Mouse (Mus musculus): ENCODE measurements around the gene Map4k5. TPM values are rescaled to one million over a fixed set of nuclear protein-coding genes. Genes with fewer than 3 reads are reported as not detected.
A peak's percentile ranks its signal among the peaks of the same experiment; 100 is the strongest.

Map4k5 gene
- polyA plus RNA-seq, 1 experiment, result 25.7 TPM

GRCm38 (mm10) chr12:69857597-69857996 lies 35.4 kb downstream of the Map4k5 start:
- no peak for DNase-seq (ENCODE audit: low read depth)
- TF ChIP-seq CTCF (IDR thresholded peaks at IDR 0.05; ENCODE audit: borderline replicate concordance, extremely low read depth, insufficient read depth, insufficient read length), result no peak
- no peak for TF ChIP-seq POLR2A (IDR thresholded peaks at IDR 0.05; ENCODE audit: borderline replicate concordance, extremely low read depth, insufficient read depth, insufficient read length, poor library complexity, severe bottlenecking)

GRCm38 (mm10) chr12:69856398-69856797 lies 36.6 kb downstream of the Map4k5 start:
- no peak for DNase-seq (ENCODE audit: low read depth)
- TF ChIP-seq CTCF (IDR thresholded peaks at IDR 0.05; ENCODE audit: borderline replicate concordance, extremely low read depth, insufficient read depth, insufficient read length) (no peak), POLR2A (IDR thresholded peaks at IDR 0.05; ENCODE audit: borderline replicate concordance, extremely low read depth, insufficient read depth, insufficient read length, poor library complexity, severe bottlenecking) (no peak)

- no peak for DNase-seq (ENCODE audit: low read depth)
These were observed 37.2 kb downstream of the Map4k5 start for GRCm38 (mm10) chr12:69855641-69856300.

GRCm38 (mm10) chr12:69853942-69854341 lies 39.1 kb downstream of the Map4k5 start:
- no peak for DNase-seq (ENCODE audit: low read depth)
- TF ChIP-seq POLR2A (IDR thresholded peaks at IDR 0.05; ENCODE audit: borderline replicate concordance, extremely low read depth, insufficient read depth, insufficient read length, poor library complexity, severe bottlenecking), result no peak
- TF ChIP-seq CTCF (IDR thresholded peaks at IDR 0.05; ENCODE audit: borderline replicate concordance, extremely low read depth, insufficient read depth, insufficient read length), result no peak

More at GRCm38 (mm10) chr12:69855641-69856300, 37.2 kb downstream of the Map4k5 start:
- TF ChIP-seq CTCF (IDR thresholded peaks at IDR 0.05; ENCODE audit: borderline replicate concordance, extremely low read depth, insufficient read depth, insufficient read length) (no peak), POLR2A (IDR thresholded peaks at IDR 0.05; ENCODE audit: borderline replicate concordance, extremely low read depth, insufficient read depth, insufficient read length, poor library complexity, severe bottlenecking) (no peak)

DNA sequence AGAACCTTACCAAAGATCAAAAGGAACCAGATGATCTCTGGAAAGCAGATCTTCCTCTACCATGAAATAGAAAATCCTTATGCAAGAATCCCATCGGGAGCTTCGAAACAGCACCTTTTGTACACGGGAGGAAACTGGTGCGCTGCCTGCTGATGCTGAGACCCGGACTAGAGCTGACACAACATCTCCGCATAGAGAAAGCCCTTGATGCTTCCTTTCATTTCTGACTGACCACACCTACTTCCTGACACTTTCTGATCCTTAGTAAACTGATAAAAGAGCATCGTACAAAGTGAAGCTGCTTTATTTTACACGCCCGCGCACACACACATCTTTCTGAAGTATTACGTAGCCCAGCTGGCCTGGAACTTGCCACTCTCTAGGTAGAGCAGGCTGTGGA lies 39.6 kb downstream of the Map4k5 start:
- no peak for DNase-seq (ENCODE audit: low read depth)
- TF ChIP-seq CTCF (IDR thresholded peaks at IDR 0.05; ENCODE audit: borderline replicate concordance, extremely low read depth, insufficient read depth, insufficient read length), result no peak
- TF ChIP-seq POLR2A (IDR thresholded peaks at IDR 0.05; ENCODE audit: borderline replicate concordance, extremely low read depth, insufficient read depth, insufficient read length, poor library complexity, severe bottlenecking), result no peak

DNA sequence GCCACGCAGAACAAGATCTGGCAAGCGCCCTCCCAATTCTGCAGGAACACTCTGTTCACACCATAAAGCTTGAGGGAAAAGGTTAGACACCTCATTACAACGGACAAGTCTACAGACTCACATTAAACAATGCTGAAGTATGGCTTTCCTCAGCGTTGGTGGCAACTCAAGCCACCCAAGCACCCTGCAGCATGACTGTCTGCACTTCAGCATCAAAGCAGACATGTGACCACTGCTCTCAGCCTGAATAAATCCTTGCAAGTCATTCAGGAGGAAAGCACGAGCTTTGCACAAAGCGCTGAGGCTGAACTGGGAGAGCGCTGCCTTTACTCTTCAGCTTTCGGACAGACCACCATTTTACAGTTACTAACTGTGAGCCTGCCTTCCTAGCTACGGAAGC lies 40.7 kb downstream of the Map4k5 start:
- peak; percentile 21 for DNase-seq (ENCODE audit: low read depth)
- TF ChIP-seq CTCF (IDR thresholded peaks at IDR 0.05; ENCODE audit: borderline replicate concordance, extremely low read depth, insufficient read depth, insufficient read length) (no peak), POLR2A (IDR thresholded peaks at IDR 0.05; ENCODE audit: borderline replicate concordance, extremely low read depth, insufficient read depth, insufficient read length, poor library complexity, severe bottlenecking) (no peak)

- DNase-seq (ENCODE audit: low read depth), result no peak
- no peak for TF ChIP-seq CTCF (IDR thresholded peaks at IDR 0.05; ENCODE audit: borderline replicate concordance, extremely low read depth, insufficient read depth, insufficient read length)
- no peak for TF ChIP-seq POLR2A (IDR thresholded peaks at IDR 0.05; ENCODE audit: borderline replicate concordance, extremely low read depth, insufficient read depth, insufficient read length, poor library complexity, severe bottlenecking)
These were observed 44.7 kb downstream of the Map4k5 start for GRCm38 (mm10) chr12:69848083-69848878.

- TF ChIP-seq CTCF (IDR thresholded peaks at IDR 0.05; ENCODE audit: borderline replicate concordance, extremely low read depth, insufficient read depth, insufficient read length), result no peak
- TF ChIP-seq POLR2A (IDR thresholded peaks at IDR 0.05; ENCODE audit: borderline replicate concordance, extremely low read depth, insufficient read depth, insufficient read length, poor library complexity, severe bottlenecking), result no peak
- no peak for DNase-seq (ENCODE audit: low read depth)
These were observed 46.5 kb downstream of the Map4k5 start for GRCm38 (mm10) chr12:69846499-69846898.

DNA sequence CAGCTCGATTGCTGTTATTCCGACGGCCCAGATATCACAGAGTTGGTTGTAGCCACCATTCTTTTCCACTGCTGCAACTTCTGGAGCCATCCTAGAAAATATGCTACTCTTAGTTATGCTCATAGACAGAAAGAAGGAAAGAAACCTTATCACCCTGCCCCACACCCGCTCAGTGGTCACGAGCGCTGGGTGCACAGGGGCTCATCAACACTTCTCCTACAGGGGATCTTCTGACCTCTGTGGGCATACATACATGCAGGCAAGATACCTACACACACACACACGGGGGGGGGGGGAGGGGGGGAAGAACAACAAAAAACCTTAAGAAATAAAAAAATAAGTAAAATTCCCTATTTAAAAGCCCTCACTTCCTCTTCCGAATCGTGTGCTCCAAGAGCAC lies 47.3 kb downstream of the Map4k5 start:
- no peak for DNase-seq (ENCODE audit: low read depth)
- TF ChIP-seq CTCF (IDR thresholded peaks at IDR 0.05; ENCODE audit: borderline replicate concordance, extremely low read depth, insufficient read depth, insufficient read length), result no peak

GRCm38 (mm10) chr12:69843531-69844445 lies 49.2 kb downstream of the Map4k5 start:
- DNase-seq (ENCODE audit: low read depth), result peak; percentile 92
- TF ChIP-seq CTCF (IDR thresholded peaks at IDR 0.05; ENCODE audit: borderline replicate concordance, extremely low read depth, insufficient read depth, insufficient read length) (no peak), POLR2A (IDR thresholded peaks at IDR 0.05; ENCODE audit: borderline replicate concordance, extremely low read depth, insufficient read depth, insufficient read length, poor library complexity, severe bottlenecking) (no peak)

- DNase-seq (ENCODE audit: low read depth), result no peak
- TF ChIP-seq POLR2A (IDR thresholded peaks at IDR 0.05; ENCODE audit: borderline replicate concordance, extremely low read depth, insufficient read depth, insufficient read length, poor library complexity, severe bottlenecking) (no peak), CTCF (IDR thresholded peaks at IDR 0.05; ENCODE audit: borderline replicate concordance, extremely low read depth, insufficient read depth, insufficient read length) (no peak)
These were observed 54.6 kb downstream of the Map4k5 start for GRCm38 (mm10) chr12:69838376-69838775.

All from brain, embryonic 14.5 days (tissue).